Mouse (Mus musculus) lung, adult 2 months (tissue): Measurements from ENCODE around the gene Tmem216.

ENCODE experiments used
- CTCF ChIP-seq: fragments of 200-500 bp; IDR thresholded peaks from 2 replicates; pipeline ENCODE4 v1.5.1; 2011; ENCODE audit warnings: mild to moderate bottlenecking, low read length, control low read depth; ENCODE audit not compliant: insufficient read depth
- POLR2A ChIP-seq: fragments of 200-500 bp; IDR thresholded peaks from 2 replicates; pipeline ENCODE4 v1.6.1; 2011; ENCODE audit warnings: low read depth, mild to moderate bottlenecking, control low read depth, low read length, borderline replicate concordance; ENCODE audit errors: extremely low read depth

GRCm38 (mm10) chr19:10560108-10560507 lies 4.1 kb upstream of the Tmem216 start:
- TF ChIP-seq CTCF (no peak), POLR2A (no peak)
